Mouse (Mus musculus) left cerebral cortex, postnatal 10 days (tissue): Measurements from ENCODE around the gene Bcl2l11. TPM values are rescaled to one million over a fixed set of nuclear protein-coding genes. Genes with fewer than 3 reads are reported as not detected.

Experiments
- DNase-seq, 2 experiments: peaks; one replicate each; pipeline ENCODE4 v3.0.0; 2021 to 2022; ENCODE audit warnings: low spot score in 2 of 2, mixed read lengths in 1 of 2; ENCODE audit errors: extremely low spot score in 1 of 2
- intact Hi-C: fragments of 180-260 bp; cut with DNase I; formaldehyde crosslinking; loops from one replicate; pipeline ENCODE4 v1.15.1; 2025
- total RNA-seq, 2 experiments: library from RNA; stranded (reverse); gene quantifications; 2 replicates each; pipeline ENCODE4 v1.2.3; 2021

Bcl2l11 gene
- total RNA-seq, 2 experiments from 2014 or later, result 9.5 to 10.7 TPM

DNA sequence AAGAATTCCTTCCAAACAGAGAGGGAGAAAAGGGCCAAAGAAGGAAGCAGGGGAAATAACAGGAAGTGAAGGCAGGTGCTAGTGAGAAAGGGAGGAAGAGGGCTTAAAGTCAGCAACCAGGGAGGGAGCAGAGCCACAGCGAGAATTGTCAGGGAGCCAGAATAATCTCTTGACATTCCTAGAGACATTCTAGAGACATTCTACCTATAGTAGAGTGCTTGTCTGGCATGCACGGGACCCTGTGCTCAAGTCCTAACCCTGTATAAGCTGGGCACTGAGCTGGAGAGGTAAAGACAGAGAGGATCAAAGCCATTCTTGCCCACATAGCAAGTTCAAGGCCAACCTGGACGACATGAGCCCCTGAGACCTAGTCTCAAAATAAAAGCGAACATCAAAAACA, 60.1 kb downstream of the Bcl2l11 start:
- DNase-seq, result no peak
- intact Hi-C loops, result no loop called here

DNA sequence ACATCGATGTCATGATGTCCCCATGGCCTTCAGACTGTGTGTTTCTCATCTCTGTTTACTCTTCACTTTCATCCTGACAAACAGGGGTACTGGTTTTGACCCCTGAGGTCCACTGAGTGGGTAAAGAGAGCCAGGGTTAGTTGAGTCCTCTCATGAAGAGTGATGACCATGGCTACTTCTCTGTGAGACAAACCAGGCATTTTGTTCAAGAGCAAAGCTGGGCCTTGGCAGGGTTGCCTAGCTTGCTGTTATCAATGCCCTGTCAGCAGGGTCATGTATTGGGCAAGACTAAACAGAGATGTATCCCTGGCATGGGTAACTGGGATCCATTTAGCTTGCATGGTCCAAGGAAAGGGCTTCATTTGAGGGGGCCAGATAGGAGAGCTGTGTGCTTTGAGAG, 61.4 kb downstream of the Bcl2l11 start:
- DNase-seq, result no peak
- intact Hi-C loops, result no loop called here

DNA sequence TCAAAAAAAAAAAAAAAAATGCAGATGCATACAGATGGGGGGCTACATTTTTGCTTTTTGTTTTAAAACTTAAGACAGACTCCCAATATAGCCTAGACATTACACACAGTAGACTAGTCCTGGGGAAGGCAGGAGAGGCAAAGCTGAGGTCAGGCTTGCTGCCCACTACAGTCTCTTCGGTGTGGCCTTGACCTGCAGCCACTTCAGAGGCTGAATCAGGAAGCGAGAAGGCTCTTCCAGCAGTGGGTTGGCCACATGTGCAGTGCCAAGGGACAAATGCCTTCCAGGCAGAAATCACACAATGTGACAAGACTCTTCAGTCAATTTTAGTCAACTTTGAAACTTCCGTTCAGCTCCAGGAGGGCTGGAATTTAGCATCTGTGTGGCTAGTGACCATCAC, 62.6 kb downstream of the Bcl2l11 start:
- intact Hi-C loops, result no loop called here

DNA sequence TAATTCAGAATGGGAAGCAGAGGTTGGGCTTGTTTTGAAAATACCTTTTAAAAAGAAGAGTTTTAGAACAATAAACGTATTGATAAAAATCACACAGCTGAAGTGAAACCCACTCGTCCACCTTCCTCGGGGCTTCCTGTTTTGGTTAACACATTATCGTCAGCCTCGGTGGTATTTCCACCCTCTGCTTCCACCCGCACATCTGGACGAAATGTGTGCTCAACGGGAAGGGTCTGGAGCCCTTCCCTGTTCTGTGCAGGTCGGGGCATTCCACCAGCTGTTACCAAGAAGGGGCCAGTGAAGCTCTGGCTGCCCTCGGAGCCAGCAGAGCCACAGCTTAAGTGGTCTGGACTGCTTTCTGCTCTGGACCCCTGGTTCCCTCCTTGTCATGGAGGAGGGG, 63.9 kb downstream of the Bcl2l11 start:
- intact Hi-C loops, result no loop called here
- no peak for DNase-seq

More for the DNA sequence above, 62.6 kb downstream of the Bcl2l11 start:
- DNase-seq, result no peak

DNA sequence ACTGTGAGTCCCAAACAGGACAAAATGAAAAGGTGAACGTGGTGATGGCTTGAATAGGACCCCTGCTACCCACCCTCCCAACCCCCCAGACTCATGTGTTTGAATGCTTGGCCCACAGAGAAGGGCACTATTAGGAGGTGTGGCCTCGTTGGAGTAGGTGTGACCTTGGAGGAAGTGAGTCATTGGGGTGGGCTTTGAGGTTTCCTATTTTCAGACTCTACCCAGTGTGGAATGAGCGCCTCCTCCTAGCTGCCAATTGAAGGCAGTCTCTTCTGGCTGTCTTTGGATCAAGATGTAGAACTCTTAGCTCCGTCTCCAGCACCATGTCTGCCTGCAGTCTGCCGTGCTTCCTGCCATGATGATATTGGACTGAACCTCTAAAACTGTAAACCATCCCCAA, 64.4 kb downstream of the Bcl2l11 start:
- DNase-seq, result no peak
- intact Hi-C loops, result no loop called here

DNA sequence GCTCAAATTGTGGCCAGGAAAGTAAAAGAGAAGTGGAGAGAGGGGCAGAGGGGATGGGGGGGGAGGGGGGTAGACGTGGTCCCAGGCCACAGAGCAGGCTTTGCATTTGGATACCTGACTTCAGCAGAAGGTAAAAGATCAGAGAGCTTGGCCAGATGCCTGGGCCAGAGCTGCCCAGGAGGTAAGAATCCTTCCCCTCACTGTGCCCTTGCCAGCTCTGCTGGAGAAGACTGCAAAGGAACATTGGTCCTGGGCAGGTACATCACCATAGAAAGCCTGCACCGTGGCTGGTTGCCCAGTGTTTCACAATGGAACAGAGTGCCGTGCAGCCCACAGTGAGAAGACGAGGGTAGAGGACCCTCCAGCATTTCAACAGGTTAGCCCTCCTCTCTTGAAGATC, 67.6 kb downstream of the Bcl2l11 start:
- DNase-seq, result no peak
- intact Hi-C loops, result no loop called here

DNA sequence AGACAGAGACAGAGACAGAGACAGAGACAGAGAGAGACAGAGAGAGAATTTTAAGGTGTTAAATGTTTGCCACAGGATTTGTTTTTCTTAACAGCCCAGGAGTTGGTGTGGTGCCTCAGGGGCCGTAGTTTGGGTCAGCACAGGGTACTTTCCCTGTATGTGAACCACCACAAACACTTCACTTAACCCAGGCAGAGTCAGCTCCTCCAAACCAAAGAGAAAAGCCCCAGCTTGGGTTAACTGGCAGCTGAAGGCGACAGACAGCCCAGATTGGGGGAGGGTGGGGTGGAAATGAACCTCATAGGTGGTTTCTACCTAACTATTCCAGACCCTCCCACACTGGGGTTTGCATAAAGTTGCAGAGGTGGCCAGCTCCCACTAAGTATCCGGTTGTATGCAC, 71.5 kb downstream of the Bcl2l11 start:
- intact Hi-C loops, result no loop called here
- DNase-seq, result no peak

DNA sequence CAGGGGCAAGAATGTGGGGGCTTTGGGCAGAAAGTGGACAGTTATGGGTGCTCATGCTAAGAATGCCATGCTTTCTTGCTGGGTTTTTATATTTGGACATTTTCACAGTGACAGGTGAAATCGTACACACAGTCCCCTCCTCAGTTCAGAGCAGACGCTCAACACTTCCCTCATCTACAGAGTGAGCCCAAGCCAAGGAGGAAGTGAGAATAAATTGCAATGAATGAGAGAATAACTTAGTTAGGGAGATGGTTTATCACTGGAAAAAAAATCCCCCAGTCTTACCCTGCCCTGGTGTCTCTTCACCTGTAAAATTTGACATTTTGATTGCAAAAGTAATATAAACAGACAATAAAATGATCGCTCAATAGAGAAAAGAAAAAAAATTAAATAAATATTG, 77.3 kb downstream of the Bcl2l11 start:
- no peak for DNase-seq
- intact Hi-C loops, result no loop called here

DNA sequence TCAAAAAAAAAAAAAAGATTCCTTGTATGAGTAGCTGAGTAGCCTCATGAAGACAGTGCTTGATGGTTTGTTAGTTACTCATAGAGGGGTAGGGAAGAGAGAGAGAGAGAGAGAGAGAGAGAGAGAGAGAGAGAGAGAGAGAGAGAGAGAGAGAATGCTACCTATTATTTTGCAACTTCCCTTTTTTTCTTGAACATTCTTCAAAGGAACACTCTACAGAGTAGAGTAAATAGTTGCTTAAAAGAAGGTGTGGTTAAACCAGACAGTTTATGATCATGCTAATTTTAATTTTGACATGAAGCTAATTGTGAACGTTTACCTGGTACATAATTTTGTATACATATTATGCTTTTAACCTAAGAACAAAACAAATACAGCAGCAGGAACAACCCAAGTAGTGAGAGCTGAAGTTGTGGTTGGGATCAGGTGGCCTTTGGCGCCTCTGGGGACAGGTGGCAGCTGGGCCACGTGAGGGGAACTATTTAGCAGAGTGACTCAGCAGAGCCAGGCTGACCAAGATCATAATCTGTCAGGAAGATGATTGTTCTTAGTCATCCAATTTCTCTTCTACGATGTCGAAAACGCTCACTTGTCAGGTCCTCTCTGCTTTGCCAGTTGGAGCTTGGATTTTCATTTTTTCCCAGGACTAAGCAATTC, 78.0 kb downstream of the Bcl2l11 start:
- no peak for DNase-seq
- intact Hi-C loops, result no loop called here

DNA sequence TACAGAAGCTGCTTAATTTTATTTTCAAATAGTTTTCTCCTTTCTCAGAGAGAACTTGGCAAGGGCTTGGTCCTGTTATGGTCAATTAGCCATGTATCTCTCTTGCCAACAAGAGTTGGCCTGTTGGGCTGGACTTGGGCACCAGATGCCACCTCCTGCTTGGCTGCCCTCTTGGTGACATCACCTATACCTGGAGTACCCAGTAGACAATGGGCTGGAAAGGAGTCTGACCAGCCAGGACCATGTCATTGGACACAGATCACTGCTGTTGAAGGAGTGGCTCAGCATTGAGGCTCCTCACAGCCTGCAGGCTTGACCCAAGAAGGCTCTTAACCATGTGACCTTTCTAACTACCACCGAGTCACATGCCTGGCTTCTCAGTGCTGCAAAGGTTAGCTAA, 82.7 kb downstream of the Bcl2l11 start:
- no peak for DNase-seq
- intact Hi-C loops, result no loop called here

DNA sequence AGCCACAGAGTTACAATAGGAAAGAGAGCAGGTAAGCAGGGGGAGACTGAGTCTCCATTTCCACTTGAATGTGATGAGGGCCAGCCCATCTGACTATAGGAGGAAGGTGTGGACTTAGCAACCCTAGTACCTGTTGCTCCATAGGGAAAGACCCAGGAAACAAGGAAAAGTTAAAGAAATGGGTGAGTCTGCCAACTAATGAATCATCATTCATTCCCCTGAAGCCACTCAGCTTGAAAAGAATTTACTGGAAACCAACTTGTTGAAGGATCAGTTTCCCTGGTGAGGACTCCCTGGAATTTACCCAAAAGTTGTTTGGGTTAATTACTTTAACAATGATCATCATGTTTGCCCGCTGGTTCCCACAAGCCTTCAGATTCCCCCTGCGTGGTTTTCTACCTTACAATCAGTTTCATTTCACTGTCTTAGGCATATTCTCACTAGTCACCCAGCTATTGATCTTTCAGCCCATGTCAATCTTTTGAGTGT, 84.0 kb downstream of the Bcl2l11 start:
- DNase-seq, result no peak
- intact Hi-C loops, result no loop called here

DNA sequence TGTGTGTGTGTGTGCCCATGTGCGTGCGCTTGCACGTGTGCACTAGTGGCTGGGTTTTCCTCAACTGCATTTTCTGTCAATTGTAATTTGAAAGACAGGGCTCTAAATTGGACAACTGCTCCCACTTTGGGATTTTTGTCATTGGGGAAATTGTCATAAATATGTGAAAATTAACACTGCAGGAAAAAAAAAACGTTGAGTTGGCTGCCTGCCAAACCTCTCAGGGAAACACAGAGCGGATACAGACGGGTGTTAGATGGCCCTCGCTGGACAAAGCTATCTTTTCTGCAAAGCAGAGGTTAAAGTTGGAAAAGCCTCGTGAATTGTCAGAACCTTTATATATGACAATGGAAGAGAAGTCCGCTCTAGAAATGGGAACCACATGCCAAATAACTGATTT, 84.5 kb downstream of the Bcl2l11 start:
- intact Hi-C loops, result no loop called here
- no peak for DNase-seq

DNA sequence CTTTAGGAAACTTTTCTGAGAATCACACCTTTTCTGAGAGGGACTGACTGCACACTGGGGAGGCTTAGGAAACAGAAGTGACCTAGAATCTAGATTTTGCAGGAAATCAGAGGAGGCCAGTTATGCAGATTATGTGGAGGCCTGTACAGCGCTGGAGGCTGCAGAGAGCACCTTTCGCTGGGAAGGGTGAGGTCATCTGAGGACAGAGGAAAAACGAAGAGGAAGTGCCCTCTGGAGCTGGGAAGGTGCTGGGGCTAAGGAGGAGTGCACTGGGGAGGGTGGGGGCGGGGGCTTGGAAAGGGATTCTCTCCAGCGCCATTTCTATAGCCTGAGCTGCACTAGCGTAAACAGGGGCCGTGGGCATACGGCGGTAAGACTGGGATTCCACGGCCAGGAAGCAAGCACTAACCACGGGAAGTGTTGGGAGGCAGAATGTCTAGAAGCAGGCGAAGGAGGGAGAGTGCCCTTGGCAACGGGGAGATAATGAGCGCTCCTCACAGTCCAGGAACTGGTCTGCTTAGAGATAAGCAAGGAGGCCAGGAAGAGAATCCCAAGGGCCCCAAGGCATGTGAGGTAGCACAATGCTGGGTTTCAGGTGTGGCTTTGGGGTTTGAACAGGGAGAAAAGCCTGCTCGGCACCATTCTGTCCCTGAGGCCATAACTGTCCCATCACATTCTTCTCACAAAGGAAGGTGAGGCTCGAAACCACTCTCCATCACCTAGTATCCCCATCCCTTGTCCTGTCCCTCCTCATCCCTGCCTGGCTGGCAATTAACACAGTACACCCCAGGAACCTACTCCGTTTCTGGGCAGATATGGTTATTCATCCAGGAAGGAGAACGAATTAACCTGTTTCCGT, 85.4 kb downstream of the Bcl2l11 start:
- intact Hi-C loops, result no loop called here

DNA sequence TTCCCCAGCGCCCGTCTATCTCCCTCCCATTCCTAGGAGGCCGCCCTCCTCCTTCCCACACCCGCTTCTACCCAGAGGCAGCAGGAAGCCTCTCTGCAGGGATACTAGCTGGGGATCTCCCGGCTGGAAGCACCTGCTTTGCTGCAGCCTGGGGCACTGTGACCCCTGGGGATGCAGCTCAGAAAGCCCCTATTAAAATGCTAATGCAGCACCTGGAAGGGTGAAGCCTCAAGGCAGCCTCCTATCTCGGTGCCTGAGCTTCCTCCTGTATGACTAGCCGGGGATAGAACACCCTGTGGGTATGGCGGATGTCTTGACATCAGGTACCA, 86.0 kb downstream of the Bcl2l11 start:
- intact Hi-C loops, result no loop called here
- peak in 1 of 2 experiments; percentile 30 for DNase-seq

More for the DNA sequence above, 85.4 kb downstream of the Bcl2l11 start:
- DNase-seq, result no peak
